Mouse (Mus musculus): ENCODE data around the gene Kmt2e.
A peak's percentile ranks its signal among the peaks of the same experiment; 100 is the strongest.

Gene Kmt2e

DNA sequence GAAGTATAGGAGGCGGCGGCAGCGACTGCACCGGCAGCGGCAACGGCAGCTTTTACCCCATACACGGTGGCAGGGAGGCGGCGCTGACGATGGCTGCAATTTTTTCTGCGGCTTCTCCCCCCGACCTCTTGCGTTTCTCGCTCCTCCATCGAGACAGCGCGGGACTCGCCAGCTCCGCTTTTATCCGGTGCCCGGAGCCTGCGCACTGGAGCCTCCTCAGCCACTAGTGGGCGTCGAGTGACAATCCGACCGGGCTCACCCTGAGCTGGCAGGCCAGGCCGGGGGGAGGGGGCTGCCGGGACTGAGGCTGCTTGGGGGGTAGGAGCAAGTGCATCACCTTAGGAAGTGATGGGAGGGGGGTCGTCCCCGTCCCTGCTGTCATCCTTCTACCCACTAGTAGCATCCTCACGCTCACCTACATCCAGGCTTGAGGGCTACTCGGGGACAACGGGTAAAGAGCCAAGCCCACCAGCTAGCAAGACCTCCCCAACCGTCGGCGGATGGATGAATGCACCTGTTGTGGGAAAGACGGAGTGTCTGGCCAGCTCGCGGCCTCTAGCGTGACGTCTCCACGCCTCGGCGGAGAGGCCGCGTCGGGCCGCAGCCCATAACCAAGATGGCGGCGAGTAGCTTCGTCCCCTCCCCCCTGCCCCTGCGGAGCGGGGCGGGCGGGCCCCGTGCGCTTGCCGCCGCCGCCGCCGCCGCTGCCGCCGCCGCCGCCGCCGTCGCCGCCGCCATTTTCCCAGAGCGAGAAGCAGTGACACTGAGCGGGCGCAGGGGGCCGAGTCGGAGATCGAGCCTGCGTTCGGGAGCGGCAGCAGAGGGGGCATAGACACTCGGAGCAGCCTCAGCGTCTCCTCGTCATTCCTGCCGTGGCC is at the start of gene Kmt2e:
Kmt2e (plus strand) TSS at position 722 of the 878 bp plus-strand sequence.
- DNase-seq (ENCODE audit: low spot score in 2 of 2) = peak; percentile 96 to 97

DNA sequence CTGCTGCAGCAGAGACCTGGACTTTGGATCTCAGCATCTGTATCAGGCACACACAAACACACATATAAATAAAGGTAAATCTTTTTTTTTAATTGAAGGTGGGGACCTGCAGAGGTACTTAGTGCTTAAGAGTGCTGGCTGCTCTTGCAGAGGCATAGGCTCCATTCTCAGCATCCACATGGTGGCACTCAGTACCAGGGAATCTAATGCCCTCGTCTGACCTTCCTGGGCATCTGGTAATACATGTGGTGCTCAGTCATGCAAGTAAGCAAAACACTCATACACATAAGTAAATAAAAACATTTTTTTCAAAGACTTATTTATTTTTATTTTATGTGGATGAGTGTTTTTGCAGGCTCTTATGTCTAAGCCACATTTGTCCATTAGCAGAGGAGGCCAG is 49.1 kb upstream of the Kmt2e start:
- no peak for DNase-seq (ENCODE audit: low spot score in 2 of 2)

DNA sequence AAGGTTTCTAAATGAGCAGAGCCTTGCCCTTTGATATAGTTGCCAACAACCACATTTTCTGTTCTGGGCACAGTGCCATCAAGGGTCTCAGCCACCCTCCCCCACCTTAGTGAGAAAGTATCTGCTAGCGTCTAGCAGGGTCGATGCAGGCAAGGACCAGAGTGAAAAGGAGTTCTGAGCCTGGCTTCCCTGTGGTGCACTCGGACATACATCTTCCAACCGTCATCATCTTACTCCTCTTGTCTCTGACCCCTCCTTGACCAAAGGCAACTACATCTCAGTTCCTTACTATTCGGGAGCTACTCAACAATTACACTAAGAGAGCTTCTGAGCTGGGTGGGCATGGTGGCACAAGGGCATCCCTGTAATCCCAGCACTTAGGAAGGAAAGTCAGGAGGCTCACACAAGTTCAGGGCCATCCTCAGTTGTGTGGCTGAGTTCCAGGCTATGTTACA is 48.5 kb upstream of the Kmt2e start:
- DNase-seq (ENCODE audit: low spot score in 2 of 2) = no peak

DNA sequence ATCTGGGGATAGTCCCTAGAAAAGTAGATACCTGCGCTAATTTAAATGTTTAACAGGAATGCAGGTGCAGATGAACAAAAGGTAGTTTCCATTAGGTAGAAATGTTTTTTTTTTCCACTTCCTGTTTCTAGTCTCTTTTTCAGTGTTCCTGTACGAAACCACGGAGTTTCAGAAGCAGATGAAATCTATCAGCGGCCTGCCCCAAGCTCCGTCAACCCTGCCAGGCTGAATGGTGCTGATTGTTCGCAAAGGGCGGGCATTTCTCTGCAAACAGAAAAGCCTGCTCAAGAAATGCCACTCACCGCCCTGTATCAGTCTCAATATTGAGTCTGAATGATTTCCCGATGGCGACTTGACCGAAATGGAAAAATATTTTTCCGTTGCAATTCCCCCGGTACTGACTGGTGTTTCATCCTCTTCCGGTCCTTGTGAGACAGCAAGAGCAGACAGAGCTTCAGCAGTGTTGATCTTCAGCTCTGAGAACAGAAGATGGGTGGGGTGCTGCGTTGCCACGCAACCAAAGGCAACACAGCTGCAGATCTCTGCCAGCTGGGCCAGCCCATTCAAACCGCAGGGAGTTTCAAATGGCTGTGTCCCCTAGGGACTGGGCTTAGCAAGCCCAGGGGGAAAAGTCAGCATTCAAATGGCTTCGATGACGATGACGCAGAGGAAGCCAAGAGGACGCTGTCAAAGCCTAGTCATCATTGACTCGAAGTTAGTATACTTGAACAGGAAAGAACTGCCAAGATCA is 47.5 kb upstream of the Kmt2e start:
- DNase-seq (ENCODE audit: low spot score in 2 of 2) = peak; percentile 89 to 93

DNA sequence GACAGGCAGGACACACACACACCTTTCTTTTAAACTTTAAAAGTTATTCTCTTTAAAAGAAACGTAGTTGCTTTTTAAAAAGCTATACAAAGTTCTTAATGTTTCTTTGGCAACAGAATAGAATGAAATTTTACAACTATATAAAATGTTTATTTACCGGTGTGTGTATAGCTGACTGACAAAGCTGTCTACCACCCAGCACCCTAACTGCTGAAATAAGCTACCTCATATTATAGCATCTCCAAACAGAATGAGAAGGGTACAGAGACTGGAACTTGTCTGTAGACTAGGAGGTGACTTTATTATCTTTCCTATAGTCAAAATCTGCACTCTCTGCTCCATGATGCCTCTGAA is 47.0 kb upstream of the Kmt2e start:
- no peak for DNase-seq (ENCODE audit: low spot score in 2 of 2)

DNA sequence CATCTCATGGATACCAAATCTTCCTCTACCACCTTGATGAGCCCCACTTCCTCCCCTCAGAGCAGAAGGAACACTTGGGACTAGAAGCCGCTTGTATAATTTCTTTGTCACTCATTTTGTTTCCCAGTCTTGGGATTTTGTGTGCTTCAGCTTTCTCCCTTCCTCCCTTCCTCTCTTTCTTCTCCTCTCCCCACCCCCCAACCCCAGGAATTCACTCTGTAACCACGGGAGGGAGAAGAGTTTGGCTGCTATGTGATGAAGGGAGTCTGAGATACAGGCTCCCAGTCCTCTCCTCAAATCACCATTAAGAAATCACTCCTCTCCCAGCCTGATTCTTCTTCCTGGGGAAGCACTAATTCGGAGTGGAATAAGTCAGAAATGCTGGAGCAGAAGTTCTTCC is 46.1 kb upstream of the Kmt2e start:
- no peak for DNase-seq (ENCODE audit: low spot score in 2 of 2)

DNA sequence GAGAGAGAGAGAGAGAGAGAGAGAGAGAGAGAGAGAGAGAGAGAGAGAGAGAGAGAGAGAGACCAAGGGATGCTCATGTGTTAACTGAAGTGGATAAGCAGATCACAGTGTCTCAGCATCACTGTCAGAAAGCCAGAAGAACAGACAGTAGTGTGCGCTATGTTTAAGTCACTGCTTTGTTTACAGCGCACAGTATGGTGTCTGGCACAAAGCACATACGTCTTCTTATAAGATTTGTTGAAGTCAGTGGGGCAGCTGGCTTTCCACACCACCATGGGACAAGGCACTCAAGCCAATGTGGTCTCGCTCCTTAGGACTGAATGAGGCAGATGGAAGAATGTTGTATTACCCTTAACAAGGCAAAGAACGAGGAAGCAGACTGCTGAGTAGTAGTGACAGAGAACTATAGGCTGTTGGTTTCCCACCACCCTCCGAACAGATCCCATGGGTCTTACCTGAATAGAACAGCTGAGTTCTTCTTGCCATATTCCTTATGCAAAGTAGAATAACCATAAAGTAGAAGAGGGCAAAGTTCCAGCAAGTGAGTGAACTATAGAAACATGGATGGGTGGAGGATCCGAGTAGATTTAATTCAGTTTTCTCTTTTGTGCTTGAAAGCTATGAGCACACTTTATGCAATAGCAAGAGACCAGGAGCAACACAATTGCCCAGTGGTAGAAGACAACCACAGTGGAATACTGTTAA is 44.5 kb upstream of the Kmt2e start:
- DNase-seq (ENCODE audit: low spot score in 2 of 2) = no peak

DNA sequence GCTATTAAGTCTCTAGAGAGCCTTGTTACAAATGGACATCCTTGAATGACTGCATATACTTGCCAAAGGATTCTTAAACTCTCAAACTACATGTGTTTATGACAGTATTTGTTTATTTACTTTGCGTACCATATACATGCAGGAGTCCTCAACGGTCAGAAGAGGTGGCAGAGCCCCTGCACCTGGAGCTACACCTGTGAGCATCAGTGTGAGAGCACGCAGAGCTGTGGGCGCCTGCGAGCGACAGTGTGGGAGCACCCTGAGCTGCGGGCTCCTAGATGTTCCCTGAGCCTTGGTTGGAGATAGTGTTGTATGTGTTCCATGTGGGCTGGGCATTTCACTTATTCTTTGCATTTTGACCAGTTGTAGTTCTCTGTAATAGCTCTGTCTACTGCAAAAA is 42.5 kb upstream of the Kmt2e start:
- DNase-seq (ENCODE audit: low spot score in 2 of 2) = no peak

DNA sequence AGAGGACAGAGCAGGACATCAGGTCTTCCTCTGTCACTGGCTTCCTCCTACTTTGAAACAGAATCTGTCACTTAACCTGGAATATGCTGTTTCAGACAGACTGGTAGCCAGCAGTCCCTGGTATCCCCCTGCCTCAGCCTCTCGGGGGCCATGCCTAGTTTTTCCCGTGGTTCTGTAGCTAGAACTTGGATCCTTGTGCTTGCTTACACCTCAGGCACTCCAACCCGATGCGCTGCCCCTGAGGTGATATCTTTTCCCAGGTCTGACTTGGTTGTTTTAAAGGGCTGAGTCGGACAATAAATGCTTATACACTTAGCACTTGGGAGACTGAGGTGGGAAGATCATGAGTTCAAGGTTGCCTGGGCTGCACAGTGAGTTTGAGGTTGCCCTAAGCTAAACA is 40.4 kb upstream of the Kmt2e start:
- DNase-seq (ENCODE audit: low spot score in 2 of 2) = no peak

DNA sequence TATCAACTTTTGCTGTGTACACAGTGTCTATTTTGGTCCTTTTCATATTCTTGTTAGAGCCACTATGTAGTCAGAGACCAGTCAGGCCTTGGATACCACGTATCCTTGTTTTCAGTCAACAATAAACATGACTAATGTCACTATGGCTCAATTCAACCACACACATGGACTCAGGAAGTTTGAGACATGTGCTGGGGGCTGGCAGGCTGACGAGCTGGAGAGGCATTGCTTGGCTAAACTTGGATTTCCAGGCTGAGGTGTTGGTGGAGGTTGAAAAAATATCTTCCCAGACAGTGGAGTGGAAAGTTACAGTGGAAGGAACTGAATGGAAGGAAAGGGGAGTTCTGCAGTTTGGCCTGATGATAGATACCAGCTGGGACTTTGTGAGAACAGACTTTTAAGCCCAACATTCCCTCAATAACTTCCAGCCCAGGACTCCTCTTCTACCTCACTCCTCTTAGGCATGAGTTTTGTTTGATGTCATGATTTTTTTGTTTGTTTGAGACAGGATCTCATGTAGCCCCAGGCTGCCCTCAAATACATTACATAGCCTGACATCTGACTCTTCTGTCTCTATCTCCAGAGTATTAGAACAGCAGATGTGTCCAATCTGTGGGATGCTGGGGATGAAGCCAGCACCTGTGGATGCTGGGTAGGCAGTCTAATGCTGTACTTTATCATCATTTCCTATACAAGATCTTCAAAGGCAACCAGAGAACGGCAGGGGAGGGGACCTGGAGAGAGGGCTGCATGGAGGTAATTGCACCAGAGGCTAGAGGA is 39.7 kb upstream of the Kmt2e start:
- no peak for DNase-seq (ENCODE audit: low spot score in 2 of 2)

DNA sequence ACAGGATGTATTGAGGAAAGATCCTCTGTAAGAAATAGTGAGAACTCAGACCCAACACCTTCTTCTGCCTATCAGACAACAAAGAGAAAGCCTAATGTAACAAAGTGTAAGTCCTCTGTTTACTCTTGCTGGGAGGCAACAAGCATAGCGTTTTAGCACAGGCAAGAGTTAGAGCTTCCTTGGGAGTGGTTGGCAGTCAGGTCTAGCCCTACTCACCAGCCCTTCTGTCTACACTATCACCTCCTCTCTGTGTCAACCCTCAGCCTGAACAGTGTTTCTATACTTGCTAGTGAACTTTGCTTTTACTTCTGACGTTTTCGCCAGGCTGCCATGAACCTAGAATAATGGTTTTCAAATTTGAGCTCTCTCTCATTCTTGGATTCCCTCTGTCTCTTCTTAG is 38.5 kb upstream of the Kmt2e start:
- DNase-seq (ENCODE audit: low spot score in 2 of 2) = no peak

DNA sequence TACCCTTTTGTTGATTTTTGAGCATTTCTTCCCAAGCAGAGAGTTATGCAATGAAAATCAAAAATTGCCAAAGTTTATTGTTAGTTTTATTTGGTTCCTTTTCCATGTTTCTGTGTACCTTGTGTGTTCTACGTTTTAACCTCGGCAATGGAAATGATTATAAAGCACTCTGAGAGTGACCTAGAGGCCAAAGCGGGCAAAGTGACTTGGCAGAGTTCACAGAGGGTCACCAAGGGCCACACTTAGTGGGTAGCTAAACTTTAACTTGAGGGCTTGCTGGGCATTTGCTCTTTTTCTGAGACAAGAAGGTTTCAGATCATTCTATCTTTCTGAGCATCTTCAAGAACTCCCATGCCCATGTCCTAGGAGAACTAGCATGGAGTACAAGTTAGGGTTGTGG is 37.5 kb upstream of the Kmt2e start:
- no peak for DNase-seq (ENCODE audit: low spot score in 2 of 2)

DNA sequence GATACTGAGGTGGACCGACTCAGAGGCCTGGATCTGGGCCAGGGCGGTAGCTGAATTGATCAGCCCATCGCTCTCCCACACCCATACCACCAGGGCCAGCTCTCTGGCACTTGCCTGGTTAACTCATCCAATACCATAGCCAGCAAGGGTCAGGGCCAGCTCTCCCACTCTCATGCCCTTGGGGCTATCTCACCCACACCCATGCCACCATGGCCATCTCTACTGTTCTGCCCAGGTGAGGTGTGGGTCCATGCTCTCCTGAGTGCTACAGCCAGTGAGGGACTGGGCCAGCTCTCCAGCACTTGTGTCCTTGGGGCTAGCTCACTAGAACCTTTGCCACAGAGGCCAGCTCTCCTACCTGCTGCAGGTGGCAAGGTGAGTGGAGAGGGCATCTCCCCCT is 34.1 kb upstream of the Kmt2e start:
- DNase-seq (ENCODE audit: low spot score in 2 of 2) = no peak

DNA sequence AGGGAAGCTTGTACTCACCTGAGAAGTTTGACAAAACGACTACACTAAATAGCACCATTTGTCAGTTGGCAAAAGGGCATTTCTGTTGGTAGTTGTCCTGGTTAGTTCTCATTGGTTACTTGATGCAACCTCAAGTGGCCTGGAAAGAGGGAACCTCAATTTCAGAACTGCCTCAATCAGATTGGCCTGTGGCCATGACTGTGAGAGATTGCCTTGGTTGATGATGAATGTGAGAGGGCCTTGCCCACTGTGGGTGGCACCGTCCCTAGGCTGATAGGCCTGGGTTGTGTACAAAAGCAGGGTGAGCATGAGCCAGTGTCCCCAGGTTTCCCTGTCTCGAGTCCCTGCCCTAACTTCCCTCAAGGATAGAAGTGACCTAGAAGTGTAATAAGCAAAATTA is 33.4 kb upstream of the Kmt2e start:
- DNase-seq (ENCODE audit: low spot score in 2 of 2) = no peak

DNA sequence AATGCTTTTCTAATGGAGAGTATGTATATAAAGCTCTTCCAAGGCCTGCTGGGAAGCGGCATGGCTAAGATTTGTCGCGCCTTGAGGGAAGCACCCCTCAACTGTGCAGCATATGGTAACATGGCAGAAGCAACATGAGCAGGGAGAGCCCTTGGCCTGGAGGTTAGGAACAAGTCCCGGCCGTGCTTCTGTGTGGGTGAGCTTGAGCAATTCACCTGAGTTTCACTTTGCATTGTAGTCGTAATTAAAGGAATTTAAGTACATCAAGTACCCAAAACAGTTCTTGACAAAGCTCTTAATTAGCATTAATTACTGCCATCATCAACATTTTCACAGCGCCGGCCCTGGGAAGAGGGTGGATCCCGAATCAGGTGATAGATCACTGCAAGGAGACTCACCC is 32.9 kb upstream of the Kmt2e start:
- DNase-seq (ENCODE audit: low spot score in 2 of 2) = no peak

DNA sequence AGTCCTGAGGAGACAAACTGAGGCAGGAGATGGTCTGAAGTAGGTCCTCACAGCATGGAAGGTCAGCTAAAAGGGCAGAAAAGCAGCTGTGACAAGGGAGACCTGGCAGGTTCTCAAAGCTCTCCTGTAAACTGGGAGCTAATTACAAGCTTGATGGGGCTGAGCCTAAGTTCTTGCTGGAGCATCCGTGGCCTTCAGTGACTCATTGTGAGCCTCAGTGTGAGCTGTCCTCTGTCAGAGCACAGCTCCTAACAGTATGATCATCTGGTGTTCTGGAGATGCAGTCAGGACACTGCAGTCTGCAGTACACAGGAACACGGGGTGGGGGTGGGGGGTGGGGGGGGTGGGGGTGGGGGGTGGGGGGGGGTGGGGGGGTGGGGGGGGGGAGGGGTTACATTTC is 32.2 kb upstream of the Kmt2e start:
- DNase-seq (ENCODE audit: low spot score in 2 of 2) = no peak

DNA sequence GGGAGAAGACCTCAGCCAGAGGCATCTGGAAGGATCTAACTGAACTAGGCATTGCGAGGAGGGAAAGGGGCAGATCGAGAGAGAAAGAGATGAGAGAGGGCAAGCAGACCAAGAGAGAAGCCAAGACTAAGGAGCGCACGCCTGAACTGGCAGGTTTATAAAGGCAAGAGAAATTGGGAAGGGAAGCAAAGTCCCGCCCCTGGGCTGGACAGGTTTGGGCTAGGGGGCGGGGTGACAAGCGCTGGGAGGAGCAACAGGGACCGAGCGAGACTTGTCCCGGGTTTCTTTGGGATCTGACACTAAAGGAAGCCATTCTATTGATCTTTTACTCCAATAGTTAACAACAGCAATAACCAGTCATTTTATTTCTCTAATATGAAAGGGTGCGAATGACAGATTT is 31.1 kb upstream of the Kmt2e start:
- no peak for DNase-seq (ENCODE audit: low spot score in 2 of 2)

DNA sequence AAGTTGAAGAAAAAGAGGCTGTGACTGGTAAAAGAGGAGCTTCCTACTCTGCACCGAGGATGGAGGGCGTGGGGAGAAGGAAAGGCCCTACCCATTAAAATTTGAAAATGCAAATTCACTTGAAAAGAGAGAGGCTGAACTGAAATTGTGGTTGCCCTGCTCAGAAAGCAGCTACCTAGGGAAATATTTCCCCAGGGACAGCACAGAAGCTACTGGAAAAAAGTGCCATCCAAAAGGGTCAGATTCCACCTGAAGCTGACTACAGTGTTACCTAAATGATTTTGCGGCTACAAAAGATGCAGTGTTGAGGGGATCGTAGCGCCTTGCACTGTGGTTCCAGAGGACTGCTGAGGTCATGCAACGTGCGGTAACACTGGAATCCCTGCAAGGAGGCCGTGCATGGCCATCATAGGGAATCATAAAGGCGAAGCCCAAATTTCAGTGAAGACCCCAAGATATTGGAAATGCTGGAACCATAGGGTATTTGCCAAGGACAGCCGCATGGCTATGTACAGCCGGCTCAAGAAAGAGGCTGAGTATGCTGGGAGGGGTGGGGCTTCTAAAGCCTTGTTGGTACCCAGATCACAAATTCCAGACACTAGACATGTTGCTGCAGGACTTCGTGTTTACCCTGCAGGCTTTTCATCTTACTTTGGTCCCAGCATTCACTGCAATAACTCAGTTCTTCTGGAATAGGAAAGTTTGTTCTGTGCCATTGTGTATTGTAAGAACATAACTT is 28.4 kb upstream of the Kmt2e start:
- no peak for DNase-seq (ENCODE audit: low spot score in 2 of 2)

DNA sequence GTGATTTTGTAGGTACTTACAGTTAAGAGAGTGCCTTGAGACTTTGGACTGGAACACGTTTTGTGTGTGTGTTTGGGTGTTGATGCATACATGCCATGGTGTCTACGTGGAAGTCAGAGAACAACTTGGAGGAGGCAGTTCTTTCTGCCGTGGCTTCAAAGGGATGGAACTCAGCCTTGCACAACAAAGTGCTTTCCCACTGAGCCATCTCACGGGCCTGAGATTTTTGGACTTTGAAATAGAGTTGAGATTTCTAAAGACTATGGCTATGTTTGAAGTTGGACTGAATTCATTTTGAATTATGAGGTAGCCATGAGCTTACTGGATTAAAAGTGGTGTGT is 27.9 kb upstream of the Kmt2e start:
- DNase-seq (ENCODE audit: low spot score in 2 of 2) = no peak

DNA sequence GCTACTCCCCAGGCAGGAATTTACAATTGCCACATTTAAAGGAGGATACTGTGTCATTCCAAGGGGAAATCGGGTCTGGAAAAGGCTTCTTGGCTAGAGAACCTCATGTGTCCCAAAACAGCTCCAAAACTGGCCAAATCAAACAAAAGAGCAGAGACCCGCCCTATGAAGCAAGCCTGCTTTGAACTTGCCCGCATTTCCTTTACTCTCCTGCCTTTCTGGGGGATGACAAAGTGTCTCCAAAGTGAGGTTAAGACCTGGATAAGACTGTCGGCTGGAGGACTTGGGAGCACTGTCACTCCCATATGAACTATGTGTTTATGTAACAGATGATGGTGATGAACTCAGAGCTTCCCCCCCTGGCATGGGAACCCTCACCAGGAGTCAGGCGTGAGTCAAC is 26.1 kb upstream of the Kmt2e start:
- DNase-seq (ENCODE audit: low spot score in 2 of 2) = no peak

DNA sequence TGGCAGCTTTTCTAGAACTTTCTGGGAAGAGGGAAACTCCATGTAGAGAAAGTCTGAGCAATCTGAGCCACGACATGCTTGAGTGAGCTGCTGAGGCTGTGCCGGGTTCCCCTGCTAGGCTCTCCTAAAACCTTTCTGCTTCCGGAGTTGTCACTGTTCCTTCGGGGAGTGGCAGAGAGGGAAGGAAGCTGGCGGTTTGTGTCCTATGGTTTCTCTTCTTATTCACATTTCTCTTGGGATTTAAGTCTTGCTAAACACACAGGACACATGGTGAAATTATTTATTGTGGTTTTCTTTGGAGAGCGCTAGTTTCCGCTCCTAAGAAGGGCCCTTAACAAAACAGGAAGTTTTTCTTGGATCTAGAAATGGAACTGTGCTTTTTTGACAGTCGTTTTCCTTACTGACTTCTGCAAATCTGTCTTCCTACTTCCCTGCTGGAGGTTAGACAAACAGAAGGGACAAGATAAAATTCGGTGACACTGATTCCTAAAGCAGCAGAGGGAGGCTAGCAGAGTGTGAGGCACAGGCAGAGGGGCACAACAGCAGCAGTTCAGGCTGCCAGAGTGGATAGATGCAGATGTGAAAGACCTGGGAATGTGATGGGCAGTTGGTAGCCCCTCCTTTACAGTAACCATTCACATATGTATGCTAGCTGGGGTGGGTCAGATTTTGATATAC is 24.1 kb upstream of the Kmt2e start:
- no peak for DNase-seq (ENCODE audit: low spot score in 2 of 2)

Data from right cerebral cortex, postnatal 10 days (tissue).